Mouse (Mus musculus): ENCODE results near the gene Runx2.

Gene Runx2

DNA sequence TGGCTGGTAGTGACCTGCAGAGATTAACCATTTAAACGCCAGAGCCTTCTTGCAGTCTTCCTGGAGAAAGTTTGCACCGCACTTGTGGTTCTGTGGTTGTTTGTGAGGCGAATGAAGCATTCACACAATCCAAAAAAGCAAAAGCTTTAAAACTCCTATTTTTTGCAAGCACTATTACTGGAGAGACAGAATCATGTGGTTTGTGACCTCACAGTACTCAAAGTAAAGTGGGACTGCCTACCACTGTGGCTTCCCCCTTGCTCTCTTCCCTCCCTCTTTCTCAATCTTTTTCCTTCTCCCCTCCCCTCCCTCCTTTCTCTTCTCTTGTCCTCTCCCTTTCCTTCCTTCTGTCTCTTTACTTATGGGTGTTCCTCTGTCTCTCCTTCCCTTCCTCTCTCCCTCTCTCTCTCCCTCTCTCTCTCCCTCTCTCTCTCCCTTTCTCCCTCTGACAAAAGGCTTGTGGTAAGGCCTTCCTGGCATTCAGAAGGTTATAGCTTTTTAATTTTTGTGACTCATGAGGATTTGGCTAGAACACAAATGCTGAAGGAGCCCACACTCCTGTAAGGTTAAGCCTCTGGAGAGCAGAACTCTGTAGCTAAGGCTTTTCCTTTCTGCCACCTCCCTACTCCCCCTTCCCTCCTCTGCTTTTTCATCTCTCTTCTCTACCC, at the start of gene Runx2:
Gene Runx2 (minus strand): TSS at position 290 of the 668 bp plus-strand sequence.
- DNase-seq (ENCODE audit: low read depth, low spot score), result peak; percentile 31

- DNase-seq (ENCODE audit: low read depth, low spot score), result peak; percentile 40
Observed at GRCm38 (mm10) chr17:44863165-44863564, 48.6 kb upstream of the Runx2 start.

GRCm38 (mm10) chr17:44842184-44842583, 27.6 kb upstream of the Runx2 start:
- peak; percentile 36 for DNase-seq (ENCODE audit: low read depth, low spot score)

DNA sequence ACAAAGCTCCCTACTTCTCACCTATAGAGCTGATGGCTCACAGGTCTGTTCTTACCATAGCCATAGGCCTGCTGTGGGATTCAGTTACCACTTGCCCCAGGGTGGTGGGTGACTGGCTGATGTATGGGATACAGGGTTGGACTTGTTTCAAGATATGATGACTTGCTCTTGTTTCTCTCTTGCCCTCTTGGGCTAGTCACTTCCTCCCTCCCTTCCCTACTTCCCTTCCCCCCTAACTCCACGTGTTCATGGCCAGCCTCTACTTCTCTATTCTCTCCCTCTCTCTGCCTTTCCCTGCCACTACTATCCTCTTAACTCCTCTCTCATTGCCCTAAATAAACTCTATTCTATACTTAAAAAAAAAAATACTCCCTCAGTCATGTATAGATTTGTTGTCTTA, 16.6 kb upstream of the Runx2 start:
- no peak for DNase-seq (ENCODE audit: low read depth, low spot score)

DNA sequence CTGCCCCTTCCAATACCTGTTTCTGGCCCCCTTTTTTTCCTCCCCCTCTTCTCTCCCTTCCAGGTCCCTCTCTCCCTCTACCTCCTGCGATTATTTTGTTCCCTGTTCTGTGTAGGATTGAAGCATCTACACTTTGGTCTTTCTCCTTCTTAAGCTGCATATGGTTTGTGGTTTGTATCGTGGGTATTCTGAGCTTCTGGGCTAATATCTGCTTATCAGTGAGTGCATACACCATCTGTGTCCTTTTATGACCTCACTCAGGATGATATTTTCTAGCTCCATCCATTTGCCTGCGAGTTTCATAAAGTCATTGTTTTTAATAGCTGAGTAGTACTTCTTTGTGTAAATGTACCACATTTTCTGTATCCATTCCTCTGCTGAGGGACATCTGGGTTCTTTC, 15.0 kb upstream of the Runx2 start:
- no peak for DNase-seq (ENCODE audit: low read depth, low spot score)

GRCm38 (mm10) chr17:44827964-44828363, 13.4 kb upstream of the Runx2 start:
- DNase-seq (ENCODE audit: low read depth, low spot score), result no peak

DNA sequence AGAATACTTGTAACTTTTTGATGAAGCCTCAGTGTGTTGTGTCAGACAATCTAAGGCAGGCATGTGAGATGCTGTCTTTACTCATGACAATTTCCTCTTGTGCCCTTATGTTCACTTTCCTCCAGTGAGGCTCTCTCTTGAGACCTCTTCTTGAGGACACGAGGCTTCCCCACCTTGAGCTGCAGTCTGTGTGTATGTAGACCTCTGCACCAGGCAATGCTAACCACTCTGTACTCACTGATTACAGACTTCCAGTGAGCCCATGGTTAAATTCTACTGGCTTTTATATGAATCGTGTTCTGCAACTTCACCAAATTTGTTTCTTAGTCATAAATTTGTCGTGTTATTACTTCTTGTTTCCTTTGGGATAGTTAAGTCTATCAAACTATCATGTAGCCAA, 12.5 kb upstream of the Runx2 start:
- DNase-seq (ENCODE audit: low read depth, low spot score), result no peak

DNA sequence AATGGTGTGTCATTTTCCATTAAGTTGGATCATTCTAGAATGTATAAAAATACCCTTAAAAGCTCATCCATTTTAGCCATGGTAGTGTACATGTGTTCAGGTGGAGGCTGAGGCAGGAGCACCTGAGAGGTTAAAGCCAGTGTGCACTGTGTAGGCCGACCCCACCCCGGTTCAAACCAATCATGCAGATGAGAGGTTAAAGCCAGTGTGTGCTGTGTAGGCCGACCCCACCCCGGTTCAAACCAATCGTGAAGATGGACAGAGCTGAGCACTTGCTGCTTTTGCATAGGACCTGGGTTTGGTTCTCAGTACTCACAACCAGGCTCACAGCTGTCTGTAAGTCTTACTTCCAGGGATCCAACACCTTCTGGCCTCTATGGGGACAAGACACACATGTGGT, 7.3 kb upstream of the Runx2 start:
- no peak for DNase-seq (ENCODE audit: low read depth, low spot score)

GRCm38 (mm10) chr17:44819816-44820215, 5.2 kb upstream of the Runx2 start:
- no peak for DNase-seq (ENCODE audit: low read depth, low spot score)

DNA sequence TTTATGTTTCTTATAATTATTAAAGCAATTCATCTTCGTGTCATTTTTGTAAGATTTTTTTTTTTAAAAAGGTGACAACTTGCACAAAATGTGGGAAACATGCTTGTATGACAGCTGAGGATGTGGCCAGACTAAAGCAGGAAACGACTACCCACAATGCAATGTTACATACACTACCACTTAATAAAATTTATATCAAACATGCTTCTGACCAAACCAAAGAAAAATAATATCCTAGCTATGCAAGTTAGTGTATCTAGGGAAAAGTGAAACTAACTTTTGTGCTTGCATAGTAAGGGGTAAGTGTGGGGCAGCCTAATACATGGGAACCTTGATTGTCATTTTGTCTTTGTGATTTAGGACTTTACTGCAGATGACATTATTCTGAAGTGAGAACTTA, 4.2 kb upstream of the Runx2 start:
- no peak for DNase-seq (ENCODE audit: low read depth, low spot score)

DNA sequence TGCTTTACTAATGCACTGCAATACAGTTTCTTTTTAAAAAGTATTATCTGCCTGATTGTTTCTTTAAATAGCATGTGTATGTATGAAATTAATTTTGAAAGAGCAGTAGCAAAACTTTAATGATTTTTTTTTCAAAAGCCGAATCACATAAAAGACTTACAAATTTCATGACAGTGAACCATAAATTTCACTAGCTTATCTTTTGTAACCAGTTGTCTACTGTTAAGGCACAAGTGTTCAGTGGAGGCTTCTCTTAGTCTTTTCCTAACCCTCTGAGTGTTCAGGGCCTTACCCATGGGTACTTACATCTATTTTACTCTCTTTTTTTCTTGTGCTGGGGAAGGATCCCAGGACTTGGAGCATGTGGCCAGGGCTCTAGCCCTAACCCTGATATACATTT, 7.6 kb downstream of the Runx2 start:
- DNase-seq (ENCODE audit: low read depth, low spot score), result no peak

DNA sequence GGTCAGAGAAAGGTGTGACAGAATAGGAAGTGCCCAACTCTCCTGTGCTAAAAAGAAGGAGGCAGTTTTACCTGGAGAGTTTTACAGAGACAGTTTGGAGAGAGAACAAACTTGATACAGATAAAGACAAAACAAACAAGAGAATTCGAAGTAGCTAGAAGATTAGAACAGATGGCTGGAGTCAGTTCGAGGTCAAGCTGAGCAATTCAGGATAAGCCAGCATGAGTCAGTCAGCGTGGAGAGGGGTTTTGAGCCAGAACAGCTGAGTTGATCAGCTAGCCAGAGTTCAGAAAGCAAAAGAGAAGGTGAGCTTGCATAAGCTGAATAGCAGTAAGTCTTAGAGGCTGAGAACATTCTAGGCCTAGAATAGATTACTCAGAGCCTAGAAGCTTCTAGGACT, 17.3 kb downstream of the Runx2 start:
- no peak for DNase-seq (ENCODE audit: low read depth, low spot score)

DNA sequence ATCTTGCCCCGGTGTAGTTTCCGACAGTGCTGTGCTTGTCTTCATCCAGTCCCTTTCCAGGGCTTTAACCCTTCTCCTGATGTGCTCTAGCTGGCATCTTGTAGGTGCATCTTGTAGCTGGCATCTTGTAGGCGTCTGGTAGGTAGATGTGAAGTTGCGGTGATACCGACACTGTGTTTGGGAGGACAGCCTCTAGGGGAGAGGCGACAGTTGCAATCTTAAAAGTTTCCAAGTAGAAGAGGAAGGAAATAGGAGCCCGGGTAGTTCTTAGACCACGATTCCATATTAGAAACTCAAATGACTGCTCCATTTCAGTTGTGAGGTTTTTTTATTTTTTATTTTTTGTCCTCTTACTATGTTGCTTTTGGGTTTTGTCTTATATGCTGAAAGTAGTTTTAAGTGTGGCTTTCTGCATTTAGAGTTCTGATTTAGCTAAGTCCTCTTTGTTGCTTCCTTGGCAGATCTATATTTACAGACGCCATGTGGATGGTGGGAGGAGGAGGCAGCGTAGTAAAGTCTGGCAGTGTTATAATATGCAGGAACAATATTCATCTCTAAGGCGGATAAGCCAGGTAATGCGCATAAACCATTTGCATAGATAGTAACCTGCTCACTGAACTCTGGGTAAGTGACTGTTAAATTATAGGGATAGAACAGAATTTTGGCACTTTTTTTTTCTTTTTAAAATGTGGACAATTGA, 22.2 kb downstream of the Runx2 start:
- peak; percentile 73 for DNase-seq (ENCODE audit: low read depth, low spot score)

DNA sequence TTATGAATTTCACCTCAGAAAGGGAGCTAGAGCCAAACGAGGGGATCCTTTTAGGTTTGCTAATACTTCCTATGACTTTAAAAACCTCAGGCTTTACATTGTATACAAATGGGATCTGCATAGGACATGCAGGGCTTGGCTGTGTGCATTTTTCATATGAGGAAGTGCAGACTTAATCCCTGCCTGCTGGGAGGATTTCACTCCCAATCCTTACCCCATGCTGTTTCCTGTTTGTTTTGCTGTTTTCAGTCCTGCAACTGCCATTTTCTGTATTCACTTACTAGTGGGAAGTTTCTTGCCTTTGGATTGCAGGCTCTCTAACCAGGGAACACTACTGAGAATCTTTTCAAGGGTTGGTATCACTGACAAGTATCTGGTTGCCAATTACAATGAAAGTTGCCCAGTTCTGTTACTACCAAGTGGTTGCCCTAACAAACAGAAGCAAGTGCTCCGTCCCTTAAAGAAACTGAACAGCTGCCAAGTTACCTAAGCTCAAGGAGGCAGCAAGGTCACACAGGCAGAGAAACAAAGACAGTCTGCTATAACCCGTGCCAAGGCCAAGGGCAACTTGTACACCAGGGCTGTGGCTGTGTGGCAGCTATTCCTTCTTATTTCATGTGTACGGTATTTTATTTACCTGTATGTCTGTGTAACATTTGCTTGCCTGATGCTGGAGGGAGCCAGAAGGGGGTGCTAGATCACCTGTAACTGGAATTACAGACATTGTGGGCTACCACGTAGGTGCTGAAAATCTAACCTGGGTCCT, 25.4 kb downstream of the Runx2 start:
- DNase-seq (ENCODE audit: low read depth, low spot score), result no peak

- DNase-seq (ENCODE audit: low read depth, low spot score), result no peak
Observed at GRCm38 (mm10) chr17:44783143-44783542, 31.5 kb downstream of the Runx2 start.

DNA sequence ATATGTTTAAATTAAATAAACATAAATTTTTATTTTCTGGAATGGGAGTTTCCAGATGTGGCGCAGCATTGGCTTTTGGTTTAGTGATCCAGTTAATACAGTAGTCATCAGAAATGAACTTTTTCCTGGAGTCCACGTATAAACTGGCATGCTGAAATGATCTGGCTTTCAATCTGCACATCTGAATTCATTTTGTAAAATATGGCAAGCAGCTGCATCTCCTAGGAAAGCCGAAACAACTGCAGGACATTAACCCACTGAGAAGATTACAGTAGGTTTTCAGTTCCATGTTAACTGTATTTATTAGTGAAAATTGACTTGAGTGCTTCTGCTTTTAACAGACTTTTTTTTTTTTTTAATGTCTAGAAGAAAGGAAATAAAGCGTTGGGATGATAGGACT, 32.2 kb downstream of the Runx2 start:
- no peak for DNase-seq (ENCODE audit: low read depth, low spot score)

GRCm38 (mm10) chr17:44780353-44780752, 34.2 kb downstream of the Runx2 start:
- no peak for DNase-seq (ENCODE audit: low read depth, low spot score)

DNA sequence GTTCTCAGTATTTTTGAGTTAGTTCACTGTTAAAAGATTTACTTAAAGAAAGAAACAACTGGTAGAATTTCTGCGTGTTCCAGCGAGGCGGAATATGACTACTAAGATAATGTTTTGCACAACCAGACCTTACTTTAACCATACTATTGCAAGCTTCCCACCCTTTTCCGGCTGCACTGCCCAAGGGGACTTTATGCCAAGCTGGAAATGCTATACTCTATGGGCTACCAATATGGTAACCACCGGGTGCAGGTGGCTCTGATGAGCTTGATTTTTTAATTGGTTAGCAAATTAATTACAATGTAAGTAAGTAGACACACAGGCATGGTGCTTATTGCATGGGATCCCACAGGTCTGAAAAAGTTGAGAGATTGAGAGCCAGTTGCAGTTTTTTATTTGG, 36.5 kb downstream of the Runx2 start:
- no peak for DNase-seq (ENCODE audit: low read depth, low spot score)

DNA sequence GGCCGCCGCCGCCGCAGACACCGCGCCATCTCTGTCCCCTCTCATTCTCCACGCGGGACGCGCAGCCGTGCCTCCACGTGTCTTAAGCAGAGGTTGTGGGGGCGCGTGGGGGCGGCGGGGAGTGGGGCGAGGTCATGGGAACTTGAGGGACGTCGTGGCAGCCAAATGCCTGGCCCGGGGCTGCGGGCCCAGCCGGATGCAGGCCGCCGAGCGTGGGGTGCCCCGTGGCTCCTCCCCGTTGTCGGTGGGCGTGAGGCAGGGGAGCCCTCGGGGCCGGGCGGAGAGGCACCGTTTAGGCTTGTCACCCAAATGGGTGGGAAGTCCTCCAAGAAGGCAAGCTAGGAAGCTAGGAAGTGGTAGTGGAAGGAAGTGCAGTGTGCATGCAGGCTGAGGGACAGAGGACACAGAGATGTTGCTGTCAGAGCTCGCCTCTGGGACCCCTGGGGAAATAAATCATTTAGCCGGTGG, 37.2 kb downstream of the Runx2 start:
- DNase-seq (ENCODE audit: low read depth, low spot score), result peak; percentile 81

DNA sequence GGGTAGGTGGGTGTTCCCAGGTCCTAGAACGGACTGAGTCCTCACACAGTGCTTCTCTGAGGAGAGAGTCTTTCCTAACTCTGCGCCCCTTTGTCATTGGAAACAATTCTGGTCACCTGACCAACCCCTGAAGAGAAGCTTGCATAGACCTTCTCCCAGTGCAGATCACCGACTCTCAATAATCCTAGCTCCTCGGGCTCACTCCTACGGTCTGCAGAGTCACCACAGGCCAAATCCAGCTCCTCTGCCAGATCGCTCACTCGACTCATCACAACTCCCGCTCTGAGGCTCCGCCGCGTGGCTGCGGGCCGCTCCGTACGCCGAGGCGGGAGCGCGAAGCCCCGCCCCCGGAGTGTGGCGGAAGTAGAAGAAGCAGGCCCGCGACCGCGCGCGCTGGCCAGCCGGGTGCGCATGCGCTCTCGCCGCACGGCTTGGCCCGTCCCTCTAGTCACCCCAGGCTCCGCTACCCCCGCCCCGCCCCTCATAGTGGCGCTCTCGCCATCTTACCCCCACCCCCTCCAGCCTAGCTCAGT, 37.8 kb downstream of the Runx2 start, which contains the start of gene Supt3:
Gene Supt3 (plus strand): TSS at position 415 of the 533 bp plus-strand sequence.
- DNase-seq (ENCODE audit: low read depth, low spot score), result peak; percentile 97

- no peak for DNase-seq (ENCODE audit: low read depth, low spot score)
Observed at GRCm38 (mm10) chr17:44772576-44772975, 42.0 kb downstream of the Runx2 start.

DNA sequence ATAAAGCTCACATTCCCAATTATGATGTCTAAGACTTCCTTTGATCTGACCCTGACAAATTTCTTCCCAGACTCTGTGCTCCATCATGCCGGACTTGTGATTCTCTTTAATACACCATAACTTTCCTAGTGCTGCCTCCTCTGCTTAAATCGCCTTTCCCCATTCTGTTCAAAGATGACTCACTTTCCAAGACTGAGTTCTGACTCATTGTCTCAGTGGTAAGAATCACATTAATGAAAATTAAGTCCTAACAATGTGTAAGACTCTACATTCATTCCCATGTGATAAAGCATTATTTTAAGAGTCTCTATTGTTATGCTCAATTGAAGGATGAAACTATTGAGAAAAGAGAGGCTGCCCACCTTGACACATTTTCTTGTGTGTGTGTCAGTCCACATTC, 43.7 kb downstream of the Runx2 start:
- peak; percentile 57 for DNase-seq (ENCODE audit: low read depth, low spot score)
